Mouse (Mus musculus) thymus, postnatal 36 days (tissue): ENCODE measurements around the gene Mpz.
"Not testable (repeated sequence)": the region's sequence is repeated elsewhere in the genome, so short reads cannot be mapped to it uniquely, and the experiment has no call there.

Experiments
- DNase-seq, 2 experiments: peaks; one replicate each; pipeline ENCODE4 v3.0.0; 2022; ENCODE audit warnings: mixed read lengths in 2 of 2

Gene Mpz

DNA sequence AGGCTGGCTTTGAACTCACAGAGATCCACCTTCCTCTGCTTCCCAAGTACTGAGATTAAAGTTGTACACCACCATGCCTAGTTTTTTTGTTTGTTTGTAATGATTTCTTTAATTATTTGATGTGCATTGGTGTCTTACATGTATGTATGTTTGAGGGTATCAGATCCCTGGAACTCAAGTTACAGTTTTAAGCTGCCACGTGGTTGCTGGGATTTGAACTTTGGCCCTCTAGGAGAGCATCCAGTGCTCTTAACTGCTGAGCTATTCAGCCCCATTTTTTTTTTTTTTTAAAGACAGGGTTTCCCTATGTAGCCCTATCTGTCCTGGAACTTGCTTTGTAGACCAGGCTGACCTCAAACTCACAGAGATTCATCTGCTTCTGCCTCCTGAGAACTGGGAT, 19.5 kb upstream of the Mpz start:
- no peak for DNase-seq

DNA sequence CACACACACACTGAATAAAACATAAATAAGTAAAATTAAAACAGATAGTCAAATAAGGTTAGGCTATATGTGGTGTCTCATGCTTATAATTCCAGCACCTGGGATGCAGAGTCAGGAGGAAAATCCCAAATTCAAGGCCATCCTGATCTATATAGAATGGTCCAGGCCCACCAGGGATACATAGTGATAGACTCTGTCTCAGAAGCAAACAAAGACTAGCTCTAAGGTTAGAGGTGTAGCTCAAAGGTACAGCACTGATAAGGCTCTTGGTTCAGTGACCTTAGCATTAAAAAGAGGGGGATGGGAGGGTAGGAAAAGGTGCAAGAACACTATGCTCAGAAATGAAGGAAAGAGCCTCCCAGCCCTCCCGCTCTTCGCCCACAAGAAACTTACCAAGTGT, 14.9 kb upstream of the Mpz start:
- DNase-seq, result no peak

DNA sequence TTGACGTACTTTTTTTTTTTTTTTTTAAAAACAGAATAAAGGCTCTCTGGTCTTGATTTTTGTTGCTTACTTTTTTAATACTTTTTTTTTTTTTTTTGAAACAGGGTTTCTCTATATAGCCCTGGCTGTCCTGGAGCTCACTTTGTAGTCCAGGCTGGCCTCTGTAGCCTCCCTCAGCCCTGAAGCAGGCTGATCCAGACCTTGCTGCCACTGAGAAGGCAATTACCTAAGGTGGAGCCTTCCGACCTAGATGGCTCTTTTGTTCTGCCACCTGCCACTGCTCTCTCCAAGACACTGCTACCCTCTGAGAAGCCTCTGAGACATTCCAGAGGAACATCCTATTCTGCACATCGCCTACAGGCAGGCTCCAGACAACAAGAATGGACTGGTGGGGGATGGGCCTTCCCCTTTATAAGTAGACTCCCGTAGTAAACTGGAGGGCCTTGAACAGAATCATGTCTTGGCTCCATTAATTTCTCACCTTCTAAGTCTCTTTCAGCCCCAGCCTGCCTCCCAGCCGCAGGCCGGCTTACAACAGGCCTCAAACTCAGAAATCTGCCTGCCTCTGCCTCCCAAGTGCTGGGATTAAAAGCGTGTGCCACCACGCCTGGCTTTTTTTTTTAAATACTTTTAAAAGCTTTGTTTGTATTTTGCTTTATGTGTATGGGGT, 12.9 kb upstream of the Mpz start:
- DNase-seq, result not testable (repeated sequence)

DNA sequence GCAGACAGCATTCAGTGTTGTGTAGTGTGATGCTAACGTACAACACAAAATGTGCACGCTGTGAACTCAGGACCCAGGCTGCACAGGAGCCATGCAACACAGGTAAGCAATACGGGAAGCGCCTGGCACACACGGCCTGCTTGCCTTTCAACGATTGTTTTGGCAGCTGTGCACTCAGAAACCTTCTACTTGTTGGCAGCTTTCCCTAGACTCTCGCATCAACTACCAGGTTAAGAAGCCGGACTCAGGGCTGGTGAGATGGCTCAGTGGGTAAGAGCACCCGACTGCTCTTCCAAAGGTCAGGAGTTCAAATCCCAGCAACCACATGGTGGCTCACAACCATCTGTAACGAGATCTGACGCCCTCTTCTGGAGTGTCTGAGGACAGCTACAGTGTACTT, 7.5 kb upstream of the Mpz start:
- DNase-seq, result not testable (repeated sequence)

DNA sequence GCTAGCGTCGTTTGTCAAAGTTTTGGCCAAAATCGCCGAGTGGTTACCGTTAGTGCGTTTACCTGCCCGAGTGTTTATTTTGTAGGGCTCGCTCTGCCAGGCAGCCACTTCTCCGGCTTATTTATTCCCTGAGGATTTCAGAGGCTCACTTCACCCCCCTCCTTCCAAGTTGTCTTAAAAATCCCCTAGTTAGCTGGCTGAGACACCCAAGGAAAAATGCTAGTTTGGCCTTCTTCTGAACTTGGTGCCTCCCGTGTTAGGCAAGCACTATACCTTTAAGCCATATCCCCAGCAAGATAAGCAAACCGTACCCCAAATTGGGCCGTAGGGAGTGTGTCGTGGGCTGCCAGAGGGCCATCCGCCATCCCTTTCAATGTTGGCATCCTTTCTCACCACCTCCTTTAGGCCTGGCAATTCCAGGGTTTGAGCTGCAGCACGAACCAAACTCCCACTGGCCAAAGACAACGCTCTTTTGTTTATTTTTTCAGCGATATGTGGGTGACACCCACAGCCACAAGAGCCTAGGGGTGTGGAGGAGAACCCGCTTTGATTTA, 404 bp downstream of the Mpz start:
- peak in 1 of 2 experiments; percentile 25 for DNase-seq

DNA sequence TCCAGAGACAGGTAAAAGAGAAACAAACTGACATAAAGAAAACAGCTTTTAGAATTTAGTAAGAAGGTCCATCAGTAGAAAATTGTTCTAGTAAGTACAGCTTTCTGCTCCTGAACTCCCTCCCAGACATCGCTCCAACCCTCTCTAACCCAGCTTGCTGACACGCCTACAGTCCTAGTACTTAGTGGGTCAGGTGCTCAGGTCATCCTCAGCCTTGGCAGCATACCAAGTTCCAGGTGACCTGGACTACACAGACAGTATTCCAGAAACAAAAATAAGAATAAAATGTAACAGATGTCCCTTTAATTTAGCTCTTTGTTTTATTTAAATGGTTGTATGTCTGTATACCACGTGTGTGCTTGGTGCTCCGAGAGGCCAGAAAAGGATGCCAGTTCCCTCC, 1.5 kb downstream of the Mpz start:
- no peak for DNase-seq

DNA sequence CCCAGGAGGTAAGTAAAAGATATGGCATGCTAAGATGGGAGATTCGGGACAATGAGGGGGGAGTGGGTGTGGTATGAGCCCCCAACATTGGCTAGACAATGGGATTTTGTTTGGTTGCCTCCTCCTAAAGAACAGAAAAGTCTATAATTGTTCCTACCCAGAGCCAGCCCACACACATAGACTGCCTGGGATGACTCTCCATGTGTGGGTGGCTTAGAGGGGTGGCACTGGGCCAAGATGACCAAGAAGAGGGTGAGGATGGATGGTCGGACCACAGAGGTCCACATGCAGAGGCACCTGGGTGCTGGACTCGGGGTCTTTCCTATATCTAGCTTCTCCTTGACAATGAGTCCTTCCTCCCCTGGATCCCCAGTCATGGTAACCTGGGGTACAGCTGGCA, 6.1 kb downstream of the Mpz start:
- no peak for DNase-seq

DNA sequence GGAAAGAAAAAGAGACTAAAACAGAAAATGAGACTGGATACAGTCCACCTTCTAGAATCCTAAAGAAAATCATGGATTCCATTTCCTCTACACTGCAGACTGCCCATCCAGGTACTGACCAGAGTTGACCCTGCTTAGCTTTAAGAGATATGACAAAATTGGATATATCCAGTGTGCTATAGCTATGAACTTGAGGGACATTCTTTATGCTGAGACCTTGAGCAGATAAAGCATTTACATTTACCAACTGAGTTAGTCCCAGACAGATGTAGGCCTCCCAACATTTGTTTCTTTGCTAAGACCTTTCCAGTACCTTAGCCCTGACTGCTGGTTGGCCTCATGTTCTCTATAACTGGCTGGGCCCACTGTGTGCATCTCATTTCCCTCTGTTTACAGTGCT, 7.5 kb downstream of the Mpz start:
- no peak for DNase-seq

DNA sequence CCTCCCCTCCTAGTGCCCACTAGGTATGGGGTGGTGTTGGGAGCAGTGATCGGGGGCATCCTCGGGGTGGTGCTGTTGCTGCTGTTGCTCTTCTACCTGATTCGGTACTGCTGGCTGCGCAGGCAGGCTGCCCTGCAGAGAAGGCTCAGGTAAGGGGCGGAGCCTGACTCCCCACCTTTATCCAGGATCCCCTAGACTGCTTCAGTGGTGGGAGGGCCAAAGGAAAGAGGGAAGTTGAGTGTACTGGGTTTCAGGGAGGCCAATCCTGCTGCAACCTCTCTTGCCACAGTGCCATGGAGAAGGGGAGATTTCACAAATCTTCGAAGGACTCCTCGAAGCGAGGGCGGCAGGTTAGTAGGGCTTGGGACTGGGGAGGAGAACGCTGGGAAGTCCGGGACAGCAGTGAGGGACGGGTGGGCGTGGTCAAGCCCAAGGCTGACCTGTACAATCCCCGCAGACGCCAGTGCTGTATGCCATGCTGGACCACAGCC, 9.0 kb downstream of the Mpz start:
- DNase-seq, result no peak

DNA sequence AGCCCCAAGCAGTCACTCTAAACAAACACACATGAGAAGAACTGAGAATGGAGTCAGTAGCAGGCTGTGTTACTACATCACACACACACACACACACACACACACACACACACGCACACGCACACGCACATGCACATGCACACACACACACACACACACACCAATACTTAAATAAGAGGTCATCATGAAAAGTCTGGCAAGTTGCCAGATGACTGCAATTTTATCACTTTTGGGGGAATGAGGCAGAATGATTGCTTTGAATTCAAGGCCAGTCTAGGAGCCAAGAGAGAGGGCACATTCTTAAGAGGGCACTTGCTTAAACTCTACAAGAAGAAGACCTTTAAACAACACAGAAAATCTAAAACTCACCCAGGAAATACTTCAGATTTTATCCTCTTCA, 12.0 kb downstream of the Mpz start:
- no peak for DNase-seq

DNA sequence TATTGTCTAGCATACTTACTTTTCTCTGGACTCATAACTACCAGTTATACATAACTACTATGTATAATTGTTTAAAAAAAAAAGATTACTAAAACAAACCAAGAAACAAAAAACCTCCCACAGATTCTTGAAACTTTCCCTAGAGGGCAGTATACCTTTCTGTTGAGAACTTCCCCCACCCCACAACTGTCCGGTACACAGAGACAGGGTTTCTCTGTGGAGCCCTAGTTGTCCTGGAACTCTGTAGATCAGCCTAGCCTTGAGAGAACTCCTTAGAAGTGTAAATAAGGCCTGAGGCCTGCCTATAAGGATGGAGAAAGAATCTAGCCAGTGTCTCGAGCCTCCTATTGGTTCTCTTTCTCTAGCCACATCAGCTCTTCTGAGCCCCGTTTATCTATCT, 13.7 kb downstream of the Mpz start:
- no peak for DNase-seq

DNA sequence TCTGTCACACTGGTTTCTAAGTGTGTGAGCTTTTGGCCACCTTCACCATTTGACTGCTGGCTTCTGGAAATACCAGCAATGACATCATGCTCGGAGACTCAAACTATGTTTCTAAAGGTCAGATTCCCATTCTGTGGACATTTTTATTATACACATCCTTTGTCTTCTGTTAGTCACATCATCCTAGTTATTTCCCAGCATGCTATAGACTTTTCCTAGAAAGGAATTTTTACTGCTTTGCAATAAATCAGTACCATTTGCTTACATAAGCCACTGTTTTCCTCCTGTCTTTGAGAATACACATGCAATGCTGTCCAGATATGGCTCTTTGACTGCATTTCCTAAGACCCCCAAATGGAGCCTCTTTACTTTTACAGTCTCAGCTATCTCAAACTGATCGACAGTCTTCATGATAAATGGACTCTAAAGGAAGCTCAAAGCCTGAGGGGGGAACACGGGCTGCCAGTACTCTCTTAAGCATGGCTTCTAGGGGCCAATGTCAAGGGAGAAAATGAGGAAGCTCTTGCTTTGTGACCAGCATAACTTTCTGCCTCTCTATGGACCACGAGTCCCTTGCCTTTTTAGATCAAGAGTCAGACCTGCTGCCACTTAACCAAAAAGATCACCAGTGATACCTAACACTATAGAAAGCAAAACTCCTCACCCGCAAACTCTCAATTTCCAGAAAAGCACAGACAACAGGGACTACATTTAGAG, 15.3 kb downstream of the Mpz start:
- DNase-seq, result no peak

DNA sequence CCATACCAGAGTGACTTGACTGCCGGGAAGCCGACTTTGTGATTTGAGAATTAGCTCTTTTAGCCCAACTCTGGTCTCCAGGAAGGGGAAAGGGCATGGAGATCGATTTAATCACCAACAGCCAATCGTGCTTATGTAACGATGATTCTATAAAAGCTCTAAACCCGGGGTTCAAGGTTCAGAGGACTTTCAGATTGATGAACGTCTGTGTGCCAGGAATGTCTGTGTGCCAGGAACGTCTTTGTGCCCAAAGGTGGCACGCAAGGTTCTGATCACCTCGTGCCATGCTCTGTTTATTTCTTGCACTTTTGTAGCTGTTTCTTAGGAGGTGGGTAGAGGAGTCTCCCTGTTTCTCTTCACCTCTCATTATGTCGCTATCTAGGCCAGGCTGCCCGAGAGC, 18.4 kb downstream of the Mpz start:
- no peak for DNase-seq

DNA sequence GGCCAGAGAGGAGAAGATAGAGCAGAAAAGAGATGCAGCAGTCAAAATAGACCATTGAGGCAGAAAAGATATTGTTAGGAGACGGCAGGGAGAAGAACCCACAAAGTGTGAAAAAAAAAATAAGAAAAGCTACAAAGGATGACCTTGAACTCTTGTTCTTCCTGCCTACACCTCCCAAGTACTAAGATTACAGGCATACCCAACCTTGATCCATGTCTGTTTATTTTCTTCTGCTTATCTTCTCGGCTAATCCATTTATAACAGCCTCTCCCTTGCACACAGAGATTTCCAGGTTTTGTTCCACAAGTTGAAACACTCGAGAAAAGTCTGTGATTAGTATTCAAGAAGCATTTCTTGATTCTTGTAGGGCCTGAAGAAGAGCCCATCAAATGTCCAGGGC, 19.4 kb downstream of the Mpz start:
- no peak for DNase-seq

DNA sequence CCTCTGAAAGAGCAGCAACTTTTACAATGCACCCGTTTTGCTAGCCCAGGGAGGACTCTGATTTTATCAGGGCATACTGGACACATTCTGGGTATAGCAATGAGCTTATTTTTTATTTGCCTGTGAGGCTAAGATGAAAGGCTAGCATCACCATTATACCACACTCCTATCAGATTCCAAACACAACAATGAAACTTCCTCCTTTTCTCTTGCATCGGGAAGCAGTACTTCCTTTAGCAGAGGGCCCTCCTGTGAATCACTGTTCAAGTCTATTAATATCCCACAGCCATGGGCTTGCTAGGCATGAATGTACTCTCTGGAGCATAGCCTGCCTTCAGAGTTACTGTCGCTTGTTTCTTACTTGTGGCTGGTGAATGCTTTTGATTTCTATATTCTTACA, 20.6 kb downstream of the Mpz start:
- DNase-seq, result no peak

DNA sequence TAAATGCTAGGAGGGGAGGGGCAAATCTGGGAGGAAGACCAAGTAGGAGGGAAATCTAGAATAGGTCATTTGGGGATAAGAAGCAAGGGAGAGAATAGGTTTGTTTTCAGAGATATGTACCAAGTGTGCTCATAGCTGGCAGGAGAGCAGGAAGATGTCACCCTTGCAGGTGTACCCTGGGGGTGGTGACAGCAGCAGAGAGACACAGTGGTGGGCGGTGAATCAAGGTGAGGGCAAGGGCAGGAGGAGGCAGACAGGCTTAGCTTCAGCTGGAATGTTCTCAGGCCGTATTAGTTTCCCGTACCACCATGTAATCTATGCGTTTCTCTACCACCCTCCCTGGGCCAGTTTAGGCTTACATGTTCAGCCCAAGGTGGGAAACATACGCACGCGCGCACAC, 22.3 kb downstream of the Mpz start:
- DNase-seq, result no peak

DNA sequence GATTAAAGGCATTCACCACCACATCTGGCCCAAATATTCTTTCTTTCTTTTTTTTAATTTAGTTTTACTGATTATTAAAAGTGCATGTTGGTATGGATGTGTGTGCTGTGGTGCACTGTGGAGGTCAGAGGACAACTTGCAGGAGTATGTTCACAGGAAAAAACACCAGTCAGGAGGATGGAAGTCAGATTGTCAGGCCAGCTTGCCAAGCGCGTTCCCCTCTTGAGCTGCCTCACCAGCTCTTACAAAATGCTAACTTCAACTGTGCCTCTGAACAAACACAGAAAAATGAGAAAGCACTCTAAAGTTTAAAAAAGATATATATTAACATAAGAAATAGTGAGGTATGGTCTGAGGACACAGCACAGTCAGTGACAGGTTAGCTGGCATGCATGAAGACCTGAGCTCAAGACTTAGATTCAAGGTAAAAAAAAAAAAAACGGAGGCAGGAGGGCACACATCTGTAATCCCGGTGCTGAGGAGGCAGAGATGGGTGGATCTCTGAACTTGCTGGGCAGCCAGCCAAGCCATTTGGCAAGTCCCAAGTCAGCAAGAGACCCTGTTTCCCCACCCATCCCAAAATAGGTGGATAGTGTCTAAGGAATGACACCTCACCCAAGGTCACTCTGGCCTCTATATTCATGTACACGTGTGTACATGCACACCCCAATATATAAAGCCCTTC, 29.1 kb downstream of the Mpz start:
- DNase-seq, result no peak

DNA sequence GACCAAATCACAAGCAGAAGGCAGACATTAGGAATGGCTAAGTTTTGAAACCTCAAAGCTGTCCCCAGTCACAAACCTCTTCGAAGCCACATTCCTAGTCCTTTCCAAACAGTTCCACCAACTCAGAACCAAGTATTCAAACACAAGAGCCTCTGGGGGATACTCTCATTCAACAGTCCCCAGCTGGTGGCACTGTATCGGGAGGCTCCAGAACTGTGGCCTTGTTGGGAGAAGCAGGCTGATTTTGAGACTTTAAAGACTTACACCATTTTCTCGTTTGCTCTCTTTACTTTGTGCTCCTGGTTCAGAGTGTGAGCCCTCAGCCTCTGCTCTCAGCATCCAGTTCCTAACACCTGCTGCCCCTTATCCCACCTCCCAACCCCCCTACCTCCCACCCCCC, 32.5 kb downstream of the Mpz start:
- DNase-seq, result no peak

DNA sequence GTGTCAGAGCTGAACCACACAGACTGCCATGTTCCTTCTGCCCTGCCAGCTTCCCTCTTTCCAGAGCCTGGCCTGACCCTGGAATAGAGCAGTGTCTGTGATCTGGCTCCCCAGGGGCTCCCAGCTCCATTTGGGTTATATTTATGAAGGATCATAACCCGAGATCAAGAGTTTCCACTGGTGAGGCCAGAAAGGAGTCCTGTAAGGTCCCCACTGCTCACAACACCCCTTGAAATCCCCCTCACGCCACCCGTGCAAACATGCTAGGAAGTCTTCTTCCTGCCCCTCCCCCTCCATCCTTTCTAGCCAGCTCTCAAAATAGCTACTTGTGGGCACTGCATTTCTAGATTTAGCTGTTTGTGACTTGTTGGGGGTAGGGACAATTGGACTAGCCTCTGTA, 33.1 kb downstream of the Mpz start:
- no peak for DNase-seq

DNA sequence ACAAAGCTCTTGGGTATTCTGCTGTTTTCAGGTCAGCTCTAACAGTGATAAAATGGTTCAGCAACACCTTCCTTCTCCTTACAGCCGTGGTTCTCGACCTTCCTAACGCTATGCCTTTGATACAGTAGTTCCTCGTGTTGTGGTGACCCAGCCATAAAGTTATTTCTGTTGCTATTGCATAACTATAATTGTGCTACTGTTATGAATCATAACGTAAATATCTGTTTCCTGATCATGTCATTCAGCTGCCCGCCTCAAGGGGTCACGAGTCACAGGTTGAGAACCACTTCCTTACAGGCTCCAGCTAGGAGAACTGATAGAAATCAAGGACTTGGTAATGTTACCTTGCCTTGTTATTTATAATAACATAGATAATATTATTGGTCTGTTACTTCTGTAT, 33.8 kb downstream of the Mpz start:
- peak in 1 of 2 experiments; percentile 17 for DNase-seq

DNA sequence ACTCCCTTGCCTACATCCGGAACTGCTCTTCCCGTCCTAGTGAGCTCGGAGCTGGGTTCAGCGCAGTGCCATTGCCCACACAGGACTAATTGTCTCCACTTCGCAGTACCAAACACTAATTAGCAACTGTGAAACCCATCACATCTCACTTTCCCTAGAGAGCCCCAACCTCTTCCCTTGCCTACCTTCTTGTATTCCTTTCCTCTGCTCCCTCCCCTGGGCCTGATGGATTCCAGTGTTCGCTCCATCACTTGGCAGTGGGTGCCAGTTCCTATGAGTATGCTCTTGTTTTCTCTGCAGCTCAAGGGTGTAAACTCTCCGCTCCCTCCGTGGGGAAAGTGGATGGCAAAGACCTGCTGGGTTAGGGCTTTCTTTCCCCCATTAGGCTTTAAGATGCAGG, 35.1 kb downstream of the Mpz start:
- no peak for DNase-seq

DNA sequence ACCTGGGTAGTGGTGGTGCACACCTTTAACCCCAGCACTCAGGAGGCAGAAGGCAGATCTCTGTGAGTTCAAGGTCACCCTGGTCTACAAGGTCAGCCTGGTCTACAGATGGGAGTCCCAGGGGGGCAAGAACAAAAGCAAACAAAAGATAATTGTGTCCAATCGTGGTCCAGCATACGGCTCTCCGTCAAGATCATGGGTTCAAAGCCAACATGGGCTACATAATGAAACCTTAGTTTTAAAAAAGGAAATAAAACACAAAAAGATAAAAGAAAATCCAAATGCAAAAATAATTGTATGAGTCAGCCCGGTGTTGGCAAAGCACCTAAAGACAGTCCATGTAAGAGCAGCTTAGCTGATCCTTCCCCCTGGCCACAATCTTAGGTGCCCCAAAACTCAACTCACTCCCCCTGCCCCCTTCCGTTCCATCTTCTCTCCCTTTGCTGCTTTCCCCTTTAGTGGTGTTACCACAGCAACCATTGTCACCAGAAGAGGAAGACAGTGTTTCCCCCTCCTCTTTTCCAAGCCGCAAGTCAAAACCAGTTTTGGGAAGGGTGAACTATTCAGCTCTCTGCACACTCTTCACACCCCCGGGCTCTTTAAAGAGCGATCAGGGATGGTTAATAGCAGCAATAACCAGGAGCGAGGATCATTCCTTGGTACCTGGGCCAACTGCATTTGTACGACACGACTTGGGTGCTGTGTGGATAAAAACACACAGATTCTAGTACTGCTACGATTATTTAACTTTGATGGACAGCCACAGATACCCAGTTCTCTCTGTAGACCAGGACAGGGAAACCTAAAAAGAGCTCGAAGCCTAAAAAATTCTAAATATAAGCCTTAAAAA, 37.6 kb downstream of the Mpz start:
- no peak for DNase-seq

DNA sequence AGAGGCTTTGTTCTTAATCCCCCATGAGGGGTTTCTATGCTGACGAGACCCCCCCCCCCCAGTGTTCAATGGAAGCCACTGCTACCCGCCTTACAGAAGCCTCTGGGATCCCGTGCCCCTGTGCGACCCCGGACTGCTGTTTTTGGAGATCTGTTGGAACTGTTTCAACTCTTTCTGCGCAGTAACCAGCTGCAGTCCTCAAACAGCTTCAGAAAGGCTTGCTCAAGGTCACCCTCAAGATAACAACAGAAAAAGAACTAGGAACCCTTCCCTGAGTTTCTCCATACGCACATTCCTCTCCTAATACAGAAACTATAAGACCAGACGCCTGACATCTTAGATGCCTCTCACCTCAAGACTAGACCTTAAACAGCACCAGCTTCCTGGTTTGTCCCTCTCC, 38.5 kb downstream of the Mpz start:
- DNase-seq, result no peak
